Comparison of ENCODE assay signal across 8 mouse cellular contexts in the genomic region with DNA sequence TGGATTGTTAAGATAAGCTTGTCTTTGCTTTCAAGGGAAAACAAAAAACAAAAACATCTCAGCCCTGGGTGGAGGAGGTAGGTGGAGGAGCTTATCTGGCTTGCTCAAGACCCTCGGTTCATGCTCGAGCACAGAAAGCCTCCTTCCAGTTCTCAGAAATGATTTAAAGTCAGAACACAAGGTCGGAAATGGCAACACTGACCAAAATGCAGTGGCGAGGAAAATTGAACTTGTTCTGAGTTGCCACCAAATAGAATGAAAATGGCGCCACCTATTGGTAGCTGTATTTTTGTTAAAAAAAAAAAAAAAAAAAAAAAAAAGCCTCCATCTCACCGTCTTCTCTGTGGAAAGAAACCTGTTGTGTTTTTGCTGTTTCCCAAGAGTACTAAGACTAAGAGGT. TPM values are rescaled to one million over a fixed set of nuclear protein-coding genes. Genes with fewer than 3 reads are reported as not detected.
DNase-seq lines count a peak whose midpoint lies in the region; ATAC-seq and TF ChIP-seq lines count a peak whose summit lies in the region.

No protein-coding gene starts in this region.

- H3K4me2 ChIP-seq in embryonic facial prominence, embryonic 14.5 days (ENCODE audit: low read depth, low read length) = peak overlapping the region; percentile 34
- H3K4me2 ChIP-seq in intestine, embryonic 16.5 days (ENCODE audit: low read depth, low read length) = peak overlapping the region; percentile 33; the same call in 1 of the 2 replicates
- peak overlapping the region; percentile 16; the same call in 1 of the 2 replicates for H3K4me2 ChIP-seq in midbrain, embryonic 13.5 days (replicated peaks)

- no peak overlapping the region for H3K9ac ChIP-seq in embryonic facial prominence, embryonic 14.5 days (ENCODE audit: low read depth, low read length)
- H3K9ac ChIP-seq in intestine, embryonic 16.5 days (ENCODE audit: low read depth, low read length) = 0 out of 2 replicates have a peak overlapping the region, but pooled peaks have one; percentile 40
- no peak overlapping the region for H3K9ac ChIP-seq in midbrain, embryonic 13.5 days (replicated peaks)

- TF ChIP-seq CTCF in left cerebral cortex, adult 2 months (IDR thresholded peaks at IDR 0.05) = peak; percentile 61

- H3K4me3 ChIP-seq in left cerebral cortex, adult 2 months = no peak overlapping the region
- H3K4me3 ChIP-seq in embryonic facial prominence, embryonic 14.5 days (ENCODE audit: low read depth, low read length) = no peak overlapping the region
- no peak overlapping the region for H3K4me3 ChIP-seq in intestine, embryonic 16.5 days (ENCODE audit: low read length)
- no peak overlapping the region for H3K4me3 ChIP-seq in midbrain, embryonic 13.5 days (replicated peaks)

- no peaks in the 10 kb centered on the region for H3K36me3 ChIP-seq in embryonic facial prominence, embryonic 14.5 days (ENCODE audit: control insufficient read depth, insufficient read depth, low read length)
- no peaks in the 10 kb centered on the region for H3K36me3 ChIP-seq in intestine, embryonic 16.5 days (ENCODE audit: control insufficient read depth, insufficient read depth, low read length)
- H3K36me3 ChIP-seq in midbrain, embryonic 13.5 days = no peaks in the 10 kb centered on the region

- ATAC-seq in embryonic facial prominence, embryonic 14.5 days (ENCODE audit: low read depth) = no peak
- no peak for ATAC-seq in intestine, embryonic 16.5 days
- ATAC-seq in midbrain, embryonic 13.5 days = no peak

- H3K27ac ChIP-seq in left cerebral cortex, adult 2 months = no peak overlapping the region
- H3K27ac ChIP-seq in embryonic facial prominence, embryonic 14.5 days (replicated peaks; ENCODE audit: low read depth, low read length) = no peak overlapping the region
- H3K27ac ChIP-seq in intestine, embryonic 16.5 days (ENCODE audit: low read length) = no peak overlapping the region
- H3K27ac ChIP-seq in midbrain, embryonic 13.5 days = no peak overlapping the region

- 3% methylated on average over 6 of the region's 6 CpGs for WGBS in embryonic facial prominence, embryonic 14.5 days
- WGBS in intestine, embryonic 16.5 days = 2% methylated on average over 6 of the region's 6 CpGs
- WGBS in midbrain, embryonic 13.5 days = 3% methylated on average over 6 of the region's 6 CpGs

- H3K9me3 ChIP-seq in embryonic facial prominence, embryonic 14.5 days (ENCODE audit: control insufficient read depth, low read length) = no peaks in the 10 kb centered on the region
- no peaks in the 10 kb centered on the region for H3K9me3 ChIP-seq in intestine, embryonic 16.5 days (ENCODE audit: control insufficient read depth, low read length)
- H3K9me3 ChIP-seq in midbrain, embryonic 13.5 days = no peaks in the 10 kb centered on the region

- intact Hi-C loops in left cerebral cortex, adult 2 months (cut with DNase I) = loop anchor here (1.0 kb wide), 1 partner anchor 516 kb away; no protein-coding TSS in a partner anchor

- no peaks in the 10 kb centered on the region; the same call in 1 of the 2 replicates for H3K27me3 ChIP-seq in embryonic facial prominence, embryonic 14.5 days (replicated peaks; ENCODE audit: control insufficient read depth, insufficient read depth, low read length)
- no peaks in the 10 kb centered on the region for H3K27me3 ChIP-seq in intestine, embryonic 16.5 days (replicated peaks; ENCODE audit: control insufficient read depth, insufficient read depth, low read length)
- H3K27me3 ChIP-seq in midbrain, embryonic 13.5 days = peaks cover 23% of the 10 kb centered on the region

- peak in 1 of 2 experiments; percentile 19 for DNase-seq in left cerebral cortex, adult 2 months (ENCODE audit: extremely low spot score in 1 of 2, low spot score in 2 of 2)
- DNase-seq in left cerebral cortex, adult 8-10 months (ENCODE audit: low spot score in 2 of 2) = no peak
- peak; percentile 58 for DNase-seq in ZHBTc4 (ENCODE audit: low read depth, low spot score)
- DNase-seq in embryonic facial prominence, embryonic 14.5 days (ENCODE audit: low spot score) = peak; percentile 83
- DNase-seq in thymus, postnatal 4 days = no peak
- no peak for DNase-seq in T-cell, adult 2 months (ENCODE audit: low spot score)

- peaks cover 2% of the 10 kb centered on the region for H3K4me1 ChIP-seq in embryonic facial prominence, embryonic 14.5 days (ENCODE audit: control insufficient read depth, insufficient read depth, low read length)
- peaks cover 2% of the 10 kb centered on the region; the same call in 1 of the 2 replicates for H3K4me1 ChIP-seq in intestine, embryonic 16.5 days (ENCODE audit: control insufficient read depth, insufficient read depth, low read length)
- peaks cover 3% of the 10 kb centered on the region; the same call in 1 of the 2 replicates for H3K4me1 ChIP-seq in midbrain, embryonic 13.5 days (replicated peaks)

RNA-seq across cellular contexts. Expression of gene Bmp3, which starts 9.7 kb away (rescaled TPM):
- total RNA-seq in left cerebral cortex, adult 2 months (2021) = 10 to 100 TPM; 10.5 to 13.7 TPM
- 10 to 100 TPM; 10.5 to 15.3 (median 12.0) TPM for total RNA-seq in left cerebral cortex, adult 8-10 months (2022)
- polyA plus RNA-seq in embryonic facial prominence, embryonic 14.5 days (2014; fragmentation: Nextera tagmentation; extraction: Ambion mirVana) = 8.8 and 10.3 TPM in 2 replicates
- 9.2 and 9.4 TPM in 2 replicates for polyA plus RNA-seq in intestine, embryonic 16.5 days (2015; fragmentation: Nextera tagmentation; extraction: Ambion mirVana)
- 1.0 and 1.1 TPM in 2 replicates for polyA plus RNA-seq in midbrain, embryonic 13.5 days (2015; fragmentation: Nextera tagmentation; extraction: Ambion mirVana)

Comparison
In these comparisons a context has a peak if more than half of its experiments do, and no peak if none do; other contexts are left out.
1. DNase-seq: peak in ZHBTc4 (single experiment) and embryonic facial prominence, embryonic 14.5 days (single experiment); none in left cerebral cortex, adult 8-10 months (0 of 2), thymus, postnatal 4 days (single experiment) and T-cell, adult 2 months (single experiment).
2. Peak in every context shown above with its lines, with median percentiles within 50 percentile points of each other: H3K4me2 ChIP-seq.